Mouse (Mus musculus): ENCODE results near the gene Uba2. TPM values are rescaled to one million over a fixed set of nuclear protein-coding genes. Genes with fewer than 3 reads are reported as not detected.

Gene Uba2
- polyA plus RNA-seq, 1 experiment from 2014 or later, result 256 TPM

GRCm38 (mm10) chr7:34157994-34158393 lies 11.4 kb downstream of the Uba2 start:
- Histone ChIP-seq H3K4me1 (replicated peaks; ENCODE audit: control insufficient read depth, insufficient read depth, low read length) (no peaks in the 10 kb centered on the region), H3K4me2 (replicated peaks; ENCODE audit: low read depth, low read length) (no peak overlapping the region), H3K4me3 (ENCODE audit: low read depth, low read length) (no peak overlapping the region), H3K9me3 (ENCODE audit: control insufficient read depth, low read length) (no peaks in the 10 kb centered on the region), H3K36me3 (ENCODE audit: control insufficient read depth, insufficient read depth, low read length) (peaks cover 21% of the 10 kb centered on the region), H3K9ac (ENCODE audit: low read depth, low read length) (no peak overlapping the region), H3K27ac (ENCODE audit: low read depth, low read length) (no peak overlapping the region), H3K27me3 (ENCODE audit: control insufficient read depth, insufficient read depth, low read length) (no peaks in the 10 kb centered on the region)
- WGBS, result 98% methylated on average over 3 of the region's 3 CpGs
- ATAC-seq (ENCODE audit: low FRiP score) (no peak), DNase-seq (ENCODE audit: low spot score) (no peak)

- H3K9me3 ChIP-seq (ENCODE audit: control insufficient read depth, low read length), result no peaks in the 10 kb centered on the region
- peaks cover 31% of the 10 kb centered on the region for H3K36me3 ChIP-seq (ENCODE audit: control insufficient read depth, insufficient read depth, low read length)
- no peak overlapping the region for H3K4me2 ChIP-seq (replicated peaks; ENCODE audit: low read depth, low read length)
- ATAC-seq (ENCODE audit: low FRiP score) (no peak), DNase-seq (ENCODE audit: low spot score) (no peak)
- no peak overlapping the region for H3K9ac ChIP-seq (ENCODE audit: low read depth, low read length)
- H3K27me3 ChIP-seq (ENCODE audit: control insufficient read depth, insufficient read depth, low read length), result no peaks in the 10 kb centered on the region
- no peak overlapping the region for H3K4me3 ChIP-seq (ENCODE audit: low read depth, low read length)
- H3K27ac ChIP-seq (ENCODE audit: low read depth, low read length), result no peak overlapping the region
- WGBS, result 92% methylated on average over 4 of the region's 4 CpGs
- no peaks in the 10 kb centered on the region for H3K4me1 ChIP-seq (replicated peaks; ENCODE audit: control insufficient read depth, insufficient read depth, low read length)
These were observed 22.2 kb downstream of the Uba2 start for GRCm38 (mm10) chr7:34147193-34147592.

- peaks cover 18% of the 10 kb centered on the region for H3K36me3 ChIP-seq (ENCODE audit: control insufficient read depth, insufficient read depth, low read length)
- H3K27ac ChIP-seq (ENCODE audit: low read depth, low read length), result no peak overlapping the region
- no peaks in the 10 kb centered on the region for H3K27me3 ChIP-seq (ENCODE audit: control insufficient read depth, insufficient read depth, low read length)
- DNase-seq (ENCODE audit: low spot score) (no peak), ATAC-seq (ENCODE audit: low FRiP score) (no peak)
- no peaks in the 10 kb centered on the region for H3K9me3 ChIP-seq (ENCODE audit: control insufficient read depth, low read length)
- no peaks in the 10 kb centered on the region for H3K4me1 ChIP-seq (replicated peaks; ENCODE audit: control insufficient read depth, insufficient read depth, low read length)
- no peak overlapping the region for H3K4me3 ChIP-seq (ENCODE audit: low read depth, low read length)
- H3K9ac ChIP-seq (ENCODE audit: low read depth, low read length), result no peak overlapping the region
- H3K4me2 ChIP-seq (replicated peaks; ENCODE audit: low read depth, low read length), result no peak overlapping the region
- 94% methylated on average over 13 of the region's 13 CpGs for WGBS
These were observed 28.3 kb downstream of the Uba2 start for GRCm38 (mm10) chr7:34141123-34141522.

GRCm38 (mm10) chr7:34139493-34139892 lies 29.9 kb downstream of the Uba2 start:
- ATAC-seq (ENCODE audit: low FRiP score) (no peak), DNase-seq (ENCODE audit: low spot score) (no peak)
- Histone ChIP-seq H3K9ac (ENCODE audit: low read depth, low read length) (no peak overlapping the region), H3K9me3 (ENCODE audit: control insufficient read depth, low read length) (no peaks in the 10 kb centered on the region), H3K36me3 (ENCODE audit: control insufficient read depth, insufficient read depth, low read length) (peaks cover 18% of the 10 kb centered on the region), H3K27me3 (ENCODE audit: control insufficient read depth, insufficient read depth, low read length) (no peaks in the 10 kb centered on the region), H3K27ac (ENCODE audit: low read depth, low read length) (no peak overlapping the region), H3K4me1 (replicated peaks; ENCODE audit: control insufficient read depth, insufficient read depth, low read length) (no peaks in the 10 kb centered on the region), H3K4me2 (replicated peaks; ENCODE audit: low read depth, low read length) (no peak overlapping the region), H3K4me3 (ENCODE audit: low read depth, low read length) (no peak overlapping the region)
- WGBS, result 87% methylated on average over 6 of the region's 6 CpGs

- ATAC-seq (ENCODE audit: low FRiP score), result no peak
- no peak for DNase-seq (ENCODE audit: low spot score)
- Histone ChIP-seq H3K9ac (ENCODE audit: low read depth, low read length) (no peak overlapping the region), H3K27ac (ENCODE audit: low read depth, low read length) (no peak overlapping the region), H3K4me2 (replicated peaks; ENCODE audit: low read depth, low read length) (no peak overlapping the region), H3K27me3 (ENCODE audit: control insufficient read depth, insufficient read depth, low read length) (no peaks in the 10 kb centered on the region), H3K36me3 (ENCODE audit: control insufficient read depth, insufficient read depth, low read length) (no peaks in the 10 kb centered on the region), H3K9me3 (ENCODE audit: control insufficient read depth, low read length) (no peaks in the 10 kb centered on the region), H3K4me1 (replicated peaks; ENCODE audit: control insufficient read depth, insufficient read depth, low read length) (no peaks in the 10 kb centered on the region), H3K4me3 (ENCODE audit: low read depth, low read length) (no peak overlapping the region)
- 77% methylated on average over 2 of the region's 2 CpGs for WGBS
These were observed 35.1 kb downstream of the Uba2 start for GRCm38 (mm10) chr7:34134336-34134735.

- Histone ChIP-seq H3K4me2 (replicated peaks; ENCODE audit: low read depth, low read length) (peak within 1 kb of the TSS; percentile 67), H3K4me3 (ENCODE audit: low read depth, low read length) (peak within 1 kb of the TSS; percentile 76), H3K4me1 (replicated peaks; ENCODE audit: control insufficient read depth, insufficient read depth, low read length) (no peaks in the 10 kb centered on the region), H3K36me3 (ENCODE audit: control insufficient read depth, insufficient read depth, low read length) (no peaks in the 10 kb centered on the region), H3K27me3 (ENCODE audit: control insufficient read depth, insufficient read depth, low read length) (no peaks in the 10 kb centered on the region), H3K9me3 (ENCODE audit: control insufficient read depth, low read length) (no peaks in the 10 kb centered on the region), H3K9ac (ENCODE audit: low read depth, low read length) (peak within 1 kb of the TSS; percentile 83), H3K27ac (ENCODE audit: low read depth, low read length) (peak within 1 kb of the TSS; percentile 42; the same call in 1 of the 2 replicates)
- 4% methylated on average over 17 of the region's 65 CpGs for WGBS
- peak; percentile 83 for ATAC-seq (ENCODE audit: low FRiP score)
- peak; percentile 91 for DNase-seq (ENCODE audit: low spot score)
These were observed 36.2 kb downstream of the Uba2 start, which contains the start of gene Wtip for GRCm38 (mm10) chr7:34133117-34133762. Gene Wtip, minus strand, starts transcription at chr7:34133268.

GRCm38 (mm10) chr7:34132355-34133079 lies 36.9 kb downstream of the Uba2 start:
- no peaks in the 10 kb centered on the region for H3K9me3 ChIP-seq (ENCODE audit: control insufficient read depth, low read length)
- H3K36me3 ChIP-seq (ENCODE audit: control insufficient read depth, insufficient read depth, low read length), result no peaks in the 10 kb centered on the region
- H3K4me1 ChIP-seq (replicated peaks; ENCODE audit: control insufficient read depth, insufficient read depth, low read length), result no peaks in the 10 kb centered on the region
- peak overlapping the region; percentile 67 for H3K4me2 ChIP-seq (replicated peaks; ENCODE audit: low read depth, low read length)
- under 1% methylated on average over 76 of the region's 116 CpGs for WGBS
- peak overlapping the region; percentile 42; the same call in 1 of the 2 replicates for H3K27ac ChIP-seq (ENCODE audit: low read depth, low read length)
- DNase-seq (ENCODE audit: low spot score), result peak; percentile 72
- no peaks in the 10 kb centered on the region for H3K27me3 ChIP-seq (ENCODE audit: control insufficient read depth, insufficient read depth, low read length)
- H3K9ac ChIP-seq (ENCODE audit: low read depth, low read length), result peak overlapping the region; percentile 83
- peak overlapping the region; percentile 76 for H3K4me3 ChIP-seq (ENCODE audit: low read depth, low read length)
- ATAC-seq (ENCODE audit: low FRiP score), result peak; percentile 70

- H3K4me1 ChIP-seq (replicated peaks; ENCODE audit: control insufficient read depth, insufficient read depth, low read length), result no peaks in the 10 kb centered on the region
- 22% methylated on average over 3 of the region's 3 CpGs for WGBS
- H3K4me2 ChIP-seq (replicated peaks; ENCODE audit: low read depth, low read length), result peak overlapping the region; percentile 67
- ATAC-seq (ENCODE audit: low FRiP score), result peak; percentile 20
- no peaks in the 10 kb centered on the region for H3K27me3 ChIP-seq (ENCODE audit: control insufficient read depth, insufficient read depth, low read length)
- peak; percentile 24 for DNase-seq (ENCODE audit: low spot score)
- no peaks in the 10 kb centered on the region for H3K9me3 ChIP-seq (ENCODE audit: control insufficient read depth, low read length)
- no peak overlapping the region for H3K27ac ChIP-seq (ENCODE audit: low read depth, low read length)
- H3K36me3 ChIP-seq (ENCODE audit: control insufficient read depth, insufficient read depth, low read length), result no peaks in the 10 kb centered on the region
- peak overlapping the region; percentile 76 for H3K4me3 ChIP-seq (ENCODE audit: low read depth, low read length)
- H3K9ac ChIP-seq (ENCODE audit: low read depth, low read length), result peak overlapping the region; percentile 83
These were observed 37.4 kb downstream of the Uba2 start for GRCm38 (mm10) chr7:34131959-34132354.

GRCm38 (mm10) chr7:34131118-34131517 lies 38.3 kb downstream of the Uba2 start:
- ATAC-seq (ENCODE audit: low FRiP score) (no peak), DNase-seq (ENCODE audit: low spot score) (no peak)
- H3K27ac ChIP-seq (ENCODE audit: low read depth, low read length), result no peak overlapping the region
- H3K4me2 ChIP-seq (replicated peaks; ENCODE audit: low read depth, low read length), result 0 out of 2 replicates have a peak overlapping the region, but pooled peaks have one; percentile 67
- whole genome bisulfite sequencing, result 84% methylated on average over 3 of the region's 3 CpGs
- H3K27me3 ChIP-seq (ENCODE audit: control insufficient read depth, insufficient read depth, low read length), result no peaks in the 10 kb centered on the region
- H3K9ac ChIP-seq (ENCODE audit: low read depth, low read length), result no peak overlapping the region
- no peaks in the 10 kb centered on the region for H3K36me3 ChIP-seq (ENCODE audit: control insufficient read depth, insufficient read depth, low read length)
- no peak overlapping the region for H3K4me3 ChIP-seq (ENCODE audit: low read depth, low read length)
- no peaks in the 10 kb centered on the region for H3K4me1 ChIP-seq (replicated peaks; ENCODE audit: control insufficient read depth, insufficient read depth, low read length)
- H3K9me3 ChIP-seq (ENCODE audit: control insufficient read depth, low read length), result no peaks in the 10 kb centered on the region

Measured in hindbrain, embryonic 11.5 days (tissue).